Mouse (Mus musculus): ENCODE data around the gene Rasgrf1.
A peak's percentile ranks its signal among the peaks of the same experiment; 100 is the strongest.

Gene Rasgrf1

DNA sequence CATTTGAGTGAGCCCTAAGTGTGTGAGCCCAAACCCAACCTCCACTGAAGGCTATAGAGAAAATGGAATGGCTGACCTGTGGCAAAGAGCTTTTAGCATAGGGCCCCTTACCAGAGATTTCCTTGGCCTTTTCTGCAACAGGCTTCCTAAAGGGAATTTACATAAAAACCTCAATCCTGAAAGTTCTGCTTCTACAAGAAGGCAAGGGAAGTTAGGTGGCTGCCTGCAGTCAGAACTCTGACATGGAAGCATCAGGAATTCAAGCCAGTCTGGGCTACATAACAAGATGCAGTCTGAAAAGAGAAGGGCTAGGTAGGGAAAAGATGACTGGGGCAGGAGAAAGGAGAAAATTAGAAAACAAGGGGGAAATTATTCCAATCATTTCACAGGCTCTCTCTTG is 1.8 kb upstream of the Rasgrf1 start:
- no peak for DNase-seq

GRCm38 (mm10) chr9:89908601-89909000 is 1.1 kb upstream of the Rasgrf1 start:
- no peak for DNase-seq

DNA sequence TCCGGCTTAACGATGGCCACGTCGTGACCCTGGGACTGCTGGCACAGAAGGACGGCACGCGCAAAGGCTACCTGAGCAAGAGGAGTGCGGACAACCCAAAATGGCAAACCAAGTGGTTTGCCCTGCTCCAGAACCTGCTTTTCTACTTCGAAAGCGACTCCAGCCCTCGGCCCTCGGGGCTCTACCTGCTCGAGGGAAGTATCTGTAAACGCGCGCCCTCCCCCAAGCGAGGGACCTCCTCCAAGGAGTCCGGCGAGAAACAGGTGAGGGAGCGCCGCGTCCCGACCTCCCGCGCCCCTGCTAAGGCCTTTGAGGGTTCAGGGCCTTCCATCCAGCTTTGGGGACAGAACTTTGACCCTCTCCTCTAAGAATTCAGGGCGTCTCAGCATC is 298 bp downstream of the Rasgrf1 start:
- DNase-seq, result no peak

DNA sequence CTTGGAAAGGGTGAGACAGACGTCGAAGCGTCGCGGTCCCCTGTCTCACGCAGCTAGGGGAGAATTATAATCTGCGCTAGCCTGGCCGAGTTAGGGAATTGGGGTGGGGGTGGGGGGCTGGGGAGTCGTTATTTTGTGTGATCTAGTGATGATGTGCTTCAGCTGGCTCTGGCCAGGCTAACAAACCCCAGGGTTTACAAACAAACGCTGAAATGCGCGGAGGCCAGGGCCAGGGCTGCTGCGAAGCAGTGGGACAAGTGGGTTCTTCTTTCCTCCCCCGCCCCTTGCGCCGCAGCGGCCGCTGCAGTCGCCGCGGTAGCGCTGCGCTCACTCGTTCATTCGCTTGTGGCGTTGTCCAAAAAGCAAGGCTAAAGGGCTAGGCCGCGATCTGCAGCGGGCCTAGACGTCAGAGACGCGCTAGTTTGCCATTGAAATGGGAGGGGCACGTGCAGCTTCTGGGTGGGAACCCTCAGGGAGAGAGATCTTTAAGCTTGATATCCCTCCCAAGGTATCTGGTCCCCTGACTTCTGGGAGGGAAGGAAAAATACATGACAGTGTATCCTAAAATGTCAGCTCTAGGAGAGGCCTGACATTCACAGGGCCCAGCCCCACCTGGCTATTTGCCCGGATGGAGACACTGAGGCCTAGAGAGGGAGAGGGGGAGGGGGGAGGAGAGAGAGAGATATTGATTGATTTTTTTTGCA is 1.2 kb downstream of the Rasgrf1 start:
- DNase-seq, result no peak

GRCm38 (mm10) chr9:89911891-89912549 is 2.3 kb downstream of the Rasgrf1 start:
- no peak for DNase-seq

GRCm38 (mm10) chr9:89913135-89913534 is 3.4 kb downstream of the Rasgrf1 start:
- DNase-seq, result no peak

GRCm38 (mm10) chr9:89916471-89916870 is 6.8 kb downstream of the Rasgrf1 start:
- DNase-seq, result no peak

DNA sequence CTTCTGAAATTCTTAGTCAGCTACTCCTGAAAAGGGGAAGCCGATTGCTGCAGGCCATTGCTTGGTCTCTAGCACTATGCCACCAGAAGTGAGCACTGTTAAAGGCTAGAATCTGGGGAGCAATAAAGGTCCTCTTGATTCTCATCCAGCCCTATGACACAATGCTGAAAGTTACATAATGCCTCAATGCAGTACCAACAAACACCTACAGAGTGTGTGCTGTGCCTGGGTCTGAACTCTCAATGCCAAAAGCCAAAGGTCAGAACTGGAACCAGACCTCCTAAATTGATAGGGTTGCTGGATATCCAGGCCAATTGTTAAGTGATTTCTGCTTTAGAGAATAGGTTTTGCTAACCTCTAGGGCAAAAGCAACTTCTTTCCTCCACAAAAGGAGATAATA is 7.7 kb downstream of the Rasgrf1 start:
- no peak for DNase-seq

- no peak for DNase-seq
These were observed 9.1 kb downstream of the Rasgrf1 start for GRCm38 (mm10) chr9:89918832-89919231.

DNA sequence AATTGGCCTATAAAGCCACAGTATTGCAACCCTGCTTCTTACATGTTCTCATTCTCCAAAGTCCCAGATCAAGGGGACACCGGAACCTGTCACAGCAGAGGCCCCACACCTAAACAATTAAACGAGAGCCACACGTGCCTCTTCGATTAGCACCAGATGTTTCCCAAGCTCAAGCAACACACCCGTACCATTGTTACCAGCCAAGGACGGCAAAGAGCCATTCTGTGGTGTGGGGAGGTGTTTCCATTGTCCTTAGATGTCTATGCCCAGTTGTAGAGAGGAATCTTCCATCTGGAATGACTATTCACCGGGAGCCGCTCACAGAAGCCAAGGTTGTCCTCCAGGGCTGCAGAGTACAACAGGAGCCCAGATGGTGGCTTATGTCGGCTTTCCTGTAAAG is 11.4 kb downstream of the Rasgrf1 start:
- no peak for DNase-seq

DNA sequence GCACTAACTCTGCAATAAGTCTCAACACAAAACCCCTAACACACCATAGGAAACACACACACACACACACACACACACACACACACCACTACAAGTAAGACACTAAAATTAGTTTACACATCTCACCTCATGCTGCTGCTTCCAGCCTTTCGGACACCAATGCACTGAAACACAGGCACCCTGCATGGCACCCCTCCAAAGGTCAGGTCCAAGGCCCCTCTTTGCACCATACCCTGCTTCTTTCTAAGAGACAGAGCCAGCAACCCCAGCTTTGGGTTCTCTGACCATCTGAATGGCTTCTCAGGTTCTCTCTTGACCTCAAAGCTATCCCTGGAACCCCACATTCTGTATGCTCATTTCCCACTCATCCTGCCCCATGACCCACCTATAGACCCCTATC is 13.0 kb downstream of the Rasgrf1 start:
- DNase-seq, result no peak

DNA sequence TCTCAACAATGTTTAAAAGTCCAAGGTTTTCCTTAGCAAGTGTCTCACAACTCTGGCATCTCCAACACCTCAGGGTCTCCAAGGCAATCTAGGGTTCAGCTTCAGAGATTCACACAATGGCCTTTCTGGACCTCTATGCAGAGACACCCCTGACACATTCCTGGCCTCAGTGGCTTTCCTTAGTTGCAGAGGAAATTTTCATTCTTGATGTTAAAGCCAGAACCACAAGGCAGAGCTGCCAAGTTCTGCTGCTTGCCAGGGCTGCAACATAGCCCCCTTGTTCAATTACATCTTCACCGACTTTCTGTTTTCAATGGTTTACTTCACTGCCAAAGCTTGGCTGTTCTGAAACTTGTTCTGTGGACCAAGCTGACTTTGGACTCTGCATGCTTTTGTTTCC is 15.1 kb downstream of the Rasgrf1 start:
- DNase-seq, result no peak

DNA sequence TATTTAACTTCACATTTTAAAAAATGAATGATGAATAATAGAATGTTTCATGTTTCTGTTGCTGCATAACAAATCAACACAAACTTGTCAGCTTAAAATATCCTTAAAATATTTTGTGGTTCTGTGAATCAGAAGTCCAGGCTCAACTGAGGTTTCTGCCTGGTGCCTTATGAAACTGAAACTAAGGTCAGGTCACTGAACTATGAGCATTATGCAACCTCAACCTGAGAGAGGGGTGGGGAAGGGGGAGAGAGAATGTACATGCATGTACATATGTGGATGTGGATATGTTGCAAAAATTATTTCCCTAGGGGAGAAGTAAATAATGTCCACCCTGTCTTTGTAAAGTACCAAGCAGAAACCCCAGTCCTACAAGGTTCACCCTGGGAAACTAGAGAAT is 18.8 kb downstream of the Rasgrf1 start:
- no peak for DNase-seq

DNA sequence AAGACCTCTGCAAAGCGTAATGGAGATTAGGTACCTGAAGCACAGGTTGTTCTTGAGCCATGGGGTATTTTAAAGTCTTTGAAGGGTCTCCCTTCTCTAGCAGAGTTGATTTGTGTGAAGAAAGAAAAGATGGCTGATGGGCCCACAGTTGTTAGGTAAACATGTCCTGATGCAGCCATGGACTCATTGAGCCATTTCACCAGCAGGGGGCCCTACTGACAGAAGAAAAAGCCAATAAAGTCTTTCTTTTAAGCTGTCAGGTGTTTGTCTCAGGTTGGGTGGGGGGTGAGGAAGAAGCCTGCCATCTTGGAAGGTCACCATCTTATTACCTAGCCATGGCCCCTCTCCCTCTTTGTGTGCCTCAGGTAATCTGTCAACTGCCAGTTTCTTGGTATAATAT is 30.7 kb downstream of the Rasgrf1 start:
- no peak for DNase-seq

- no peak for DNase-seq
These were observed 37.1 kb downstream of the Rasgrf1 start for GRCm38 (mm10) chr9:89946830-89947229.

GRCm38 (mm10) chr9:89948602-89949001 is 38.9 kb downstream of the Rasgrf1 start:
- no peak for DNase-seq

- no peak for DNase-seq
These were observed 44.0 kb downstream of the Rasgrf1 start for GRCm38 (mm10) chr9:89953596-89954215.

DNA sequence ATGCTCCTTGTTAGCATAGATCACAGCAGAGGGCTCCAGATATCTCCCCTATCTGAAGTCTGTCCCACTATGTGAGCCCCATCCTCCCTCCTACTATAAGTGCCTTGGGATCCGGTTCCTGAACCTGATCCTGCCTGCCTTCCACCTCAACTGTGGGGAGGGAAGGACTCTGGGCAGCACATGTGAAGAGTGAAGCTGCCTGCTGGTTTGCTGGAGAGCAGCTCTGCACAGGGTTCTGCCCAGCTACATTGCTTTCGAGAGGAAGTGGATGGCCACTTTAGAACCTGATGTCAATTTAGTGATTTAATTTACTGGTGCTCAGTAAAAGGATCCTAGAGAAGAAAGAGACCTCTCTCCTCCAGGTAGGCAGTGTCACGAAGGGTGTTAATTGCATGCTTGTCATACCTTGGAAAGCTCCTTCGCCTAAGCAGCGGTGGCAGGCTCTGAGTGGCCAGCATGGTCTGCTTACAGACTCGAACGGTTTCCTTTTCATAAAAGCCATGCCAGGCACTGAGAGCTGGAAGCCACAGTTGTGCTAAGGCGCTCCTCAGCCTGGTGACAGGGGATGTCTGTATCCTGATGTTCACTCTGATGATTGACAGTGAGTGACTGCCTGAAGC is 45.3 kb downstream of the Rasgrf1 start:
- DNase-seq, result peak; percentile 1

DNA sequence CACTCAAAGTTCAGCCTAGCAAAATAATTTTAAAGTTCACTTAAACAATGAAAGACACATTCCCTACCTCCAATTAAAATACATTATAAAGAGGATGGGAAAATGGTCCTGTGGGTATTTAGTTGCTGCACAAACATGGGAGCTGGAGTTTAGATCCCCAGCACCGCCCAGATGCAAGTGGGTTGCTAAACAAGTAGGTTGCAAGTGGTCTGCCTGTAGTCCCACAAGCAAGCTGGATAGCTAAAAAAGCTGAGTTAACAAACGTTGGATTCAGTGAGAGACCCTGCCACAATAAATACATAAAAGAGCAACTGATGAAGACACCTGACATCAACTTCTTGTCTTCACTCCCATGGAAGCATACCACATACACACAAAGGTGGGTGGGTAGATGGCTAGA is 49.3 kb downstream of the Rasgrf1 start:
- DNase-seq, result no peak

- DNase-seq, result no peak
These were observed 54.4 kb downstream of the Rasgrf1 start for GRCm38 (mm10) chr9:89964091-89964490.

- no peak for DNase-seq
These were observed 58.0 kb downstream of the Rasgrf1 start for GRCm38 (mm10) chr9:89967716-89968115.

- DNase-seq, result no peak
These were observed 59.2 kb downstream of the Rasgrf1 start for GRCm38 (mm10) chr9:89968836-89969450.

DNA sequence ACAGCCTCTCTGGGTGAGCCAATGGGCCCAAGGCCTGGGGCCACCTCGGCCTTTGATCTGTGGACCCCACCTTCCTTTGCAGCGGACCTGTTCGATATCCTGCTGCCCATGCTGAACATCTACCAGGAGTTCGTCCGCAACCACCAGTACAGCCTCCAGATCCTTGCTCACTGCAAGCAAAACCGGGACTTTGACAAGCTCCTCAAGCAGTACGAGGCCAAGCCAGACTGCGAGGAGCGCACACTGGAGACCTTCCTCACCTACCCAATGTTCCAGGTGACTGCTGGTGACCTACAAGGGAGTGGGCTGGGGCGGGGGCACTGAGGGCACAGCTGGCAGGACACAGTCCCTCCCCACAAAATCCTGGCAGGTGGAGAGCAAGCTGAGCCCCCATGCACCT is 60.6 kb downstream of the Rasgrf1 start:
- DNase-seq, result no peak
